Mouse (Mus musculus) heart, embryonic 14.5 days (tissue): ENCODE data around the gene Hivep2. TPM values are rescaled to one million over a fixed set of nuclear protein-coding genes. Genes with fewer than 3 reads are reported as not detected.

Experiments used
- ATAC-seq: fragments of 200-750 bp; cut with Nextera tagmentation; 2 replicates; pipeline ENCODE4 v1.8.0; 2017; ENCODE audit warnings: low read depth, moderate TSS enrichment; ENCODE audit not compliant: insufficient number of reproducible peaks, insufficient read depth, low FRiP score
- H3K27ac ChIP-seq, 2 experiments: fragments of 200-500 bp in 1 of 2; fragments of 300-500 bp in 1 of 2; sonication (generic) in 1 of 2; replicated peaks in 1 of 2; 2 replicates each; pipeline ENCODE4 v1.5.1; 2012 to 2014; ENCODE audit warnings: low read depth in 2 of 2, low read length in 2 of 2, control low read depth in 1 of 2, mild to moderate bottlenecking in 1 of 2, mixed read lengths in 1 of 2; ENCODE audit not compliant: control insufficient read depth in 1 of 2, insufficient read depth in 1 of 2
- H3K27me3 ChIP-seq: fragments of 300-500 bp; sonication (generic); 2 replicates; pipeline ENCODE4 v1.6.1; 2014; ENCODE audit warnings: mild to moderate bottlenecking, low read length, control low read depth; ENCODE audit not compliant: control insufficient read depth, insufficient read depth
- H3K36me3 ChIP-seq: fragments of 300-500 bp; sonication (generic); 2 replicates; pipeline ENCODE4 v1.6.1; 2014; ENCODE audit warnings: mild to moderate bottlenecking, control low read depth, low read length, mixed read lengths; ENCODE audit not compliant: control insufficient read depth, insufficient read depth
- H3K4me1 ChIP-seq, 2 experiments: fragments of 200-500 bp in 1 of 2; fragments of 300-500 bp in 1 of 2; sonication (generic) in 1 of 2; 2 replicates each; pipeline ENCODE4 v1.6.1; 2012 to 2014; ENCODE audit warnings: low read length in 2 of 2, control low read depth in 1 of 2, mixed read lengths in 1 of 2; ENCODE audit not compliant: control insufficient read depth in 2 of 2, insufficient read depth in 2 of 2
- H3K4me2 ChIP-seq: fragments of 300-500 bp; sonication (generic); 2 replicates; pipeline ENCODE4 v1.6.1; 2014; ENCODE audit warnings: mild to moderate bottlenecking, low read length
- H3K4me3 ChIP-seq, 2 experiments: fragments of 200-500 bp in 1 of 2; fragments of 300-500 bp in 1 of 2; sonication (generic) in 1 of 2; 2 replicates each; pipeline ENCODE4 v1.5.1; 2012 to 2014; ENCODE audit warnings: low read length in 2 of 2, mild to moderate bottlenecking in 2 of 2, control low read depth in 1 of 2, low read depth in 1 of 2, moderate library complexity in 1 of 2; ENCODE audit not compliant: control insufficient read depth in 1 of 2, insufficient read depth in 1 of 2
- H3K9ac ChIP-seq: fragments of 300-500 bp; sonication (generic); 2 replicates; pipeline ENCODE4 v1.6.1; 2014; ENCODE audit warnings: mild to moderate bottlenecking, low read length
- H3K9me3 ChIP-seq: fragments of 300-500 bp; sonication (generic); 2 replicates; pipeline ENCODE4 v1.6.1; 2016; ENCODE audit warnings: low read length, control low read depth; ENCODE audit not compliant: control insufficient read depth
- WGBS: fragments of 180-500 bp; shearing (Covaris S2); extraction: QIAGEN DNeasy Blood & Tissue Kit; methylation state at CpG from one replicate; pipeline ENCODE4 v1.1.7; 2014; 5-methylcytosine and 5-hydroxymethylcytosine counted together
- polyA plus RNA-seq: library from polyadenylated mRNA; unstranded; fragments of >200 nt; fragmentation: Nextera tagmentation; extraction: Ambion mirVana; gene quantifications from 2 replicates; pipeline ENCODE4 v1.2.1, GENCODE M21; 2014

The Hivep2 gene
- polyA plus RNA-seq, 1 experiment from 2014 or later = 9.9 TPM

DNA sequence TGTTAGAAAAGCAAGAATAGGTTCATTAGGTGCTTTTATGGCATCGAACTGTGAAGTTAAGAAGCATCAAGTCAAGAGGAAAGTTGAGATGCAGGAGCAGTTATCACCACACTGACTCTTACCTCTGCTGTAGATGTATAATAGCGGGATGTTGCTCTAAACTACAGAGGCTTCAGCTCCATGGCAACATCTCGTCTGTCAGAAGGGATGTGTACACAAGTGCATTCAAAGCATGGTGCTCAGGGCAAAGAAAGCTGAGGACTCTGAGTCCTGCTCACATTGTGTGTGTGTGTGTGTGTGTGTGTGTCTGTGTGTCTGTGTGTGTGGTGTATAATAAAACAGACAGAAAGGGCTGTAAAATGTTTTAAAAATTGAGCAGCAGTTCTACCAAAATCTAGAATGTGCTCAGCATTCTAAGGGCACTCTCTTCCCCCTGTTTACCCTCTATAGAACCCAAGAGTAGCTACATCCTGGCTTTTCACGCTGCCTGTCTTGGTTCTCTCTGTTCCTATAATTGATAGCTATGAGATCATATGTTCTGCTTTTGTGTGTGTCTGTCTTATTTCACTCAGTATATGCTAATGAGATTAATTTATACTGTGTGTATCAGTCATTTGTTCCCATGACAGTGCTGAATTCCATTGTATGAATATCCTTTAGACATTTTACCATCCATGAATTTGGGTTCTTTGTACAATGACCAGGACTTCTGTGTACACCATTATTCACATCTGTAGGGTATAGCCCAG, 39.1 kb downstream of the Hivep2 start:
- Histone ChIP-seq H3K9ac (no peak overlapping the region), H3K9me3 (no peaks in the 10 kb centered on the region), H3K36me3 (no peaks in the 10 kb centered on the region), H3K4me2 (no peak overlapping the region), H3K4me1 (0 out of 4 replicates have a peak, but pooled peaks cover 0 to 4% of the 10 kb centered on the region in 2 experiments), H3K27me3 (no peaks in the 10 kb centered on the region), H3K27ac (no peak overlapping the region), H3K4me3 (no peak overlapping the region)
- 73% methylated on average over 4 of the region's 4 CpGs for WGBS
- no peak for ATAC-seq

GRCm38 (mm10) chr10:14009721-14010120, 43.8 kb downstream of the Hivep2 start:
- Histone ChIP-seq H3K27me3 (no peaks in the 10 kb centered on the region), H3K27ac (no peak overlapping the region), H3K4me1 (no peaks in the 10 kb centered on the region), H3K4me2 (no peak overlapping the region), H3K36me3 (no peaks in the 10 kb centered on the region), H3K9me3 (no peaks in the 10 kb centered on the region), H3K4me3 (no peak overlapping the region), H3K9ac (no peak overlapping the region)
- WGBS = 78% methylated on average over 2 of the region's 2 CpGs
- no peak for ATAC-seq

DNA sequence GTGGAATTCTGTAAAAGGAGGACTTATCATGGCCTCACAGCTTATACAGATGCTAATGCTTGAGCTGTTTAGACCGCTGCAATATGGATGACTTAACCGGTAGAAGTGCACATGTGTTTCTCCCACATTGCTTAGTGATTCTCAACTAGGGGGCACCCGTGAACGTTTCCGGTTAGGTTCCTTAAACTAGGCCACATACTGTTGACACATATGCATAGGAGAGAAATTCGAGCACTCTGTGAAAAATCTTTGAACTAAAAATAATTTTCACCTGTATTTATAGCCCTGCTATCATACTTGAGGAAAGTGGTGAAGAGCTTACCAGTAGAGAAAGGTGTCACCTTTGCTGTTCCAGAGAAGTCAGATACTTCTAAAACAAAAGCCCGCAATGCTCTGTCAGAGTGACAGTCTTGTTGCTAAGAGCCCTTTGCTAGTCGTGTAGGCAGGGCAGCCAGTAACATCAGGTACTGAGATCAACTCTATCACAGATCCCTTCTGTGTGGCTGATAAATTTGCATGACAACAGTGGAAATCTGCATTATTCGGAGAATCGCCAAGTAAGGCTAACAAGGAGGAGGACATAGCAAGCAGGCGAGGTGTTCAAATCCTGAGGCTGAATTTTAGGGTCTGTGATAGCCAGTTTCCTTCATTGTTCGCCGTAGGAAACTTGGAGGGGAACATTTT, 50.6 kb downstream of the Hivep2 start:
- whole genome bisulfite sequencing = 50% methylated on average over 13 of the region's 13 CpGs
- Histone ChIP-seq H3K9ac (no peak overlapping the region), H3K36me3 (no peaks in the 10 kb centered on the region), H3K9me3 (no peaks in the 10 kb centered on the region), H3K27me3 (no peaks in the 10 kb centered on the region), H3K4me3 (no peak overlapping the region), H3K4me1 (peaks cover 6 to 45% of the 10 kb centered on the region in 2 experiments), H3K4me2 (no peak overlapping the region), H3K27ac (no peak overlapping the region; a peak in 1 of 4 replicates)
- ATAC-seq = no peak

DNA sequence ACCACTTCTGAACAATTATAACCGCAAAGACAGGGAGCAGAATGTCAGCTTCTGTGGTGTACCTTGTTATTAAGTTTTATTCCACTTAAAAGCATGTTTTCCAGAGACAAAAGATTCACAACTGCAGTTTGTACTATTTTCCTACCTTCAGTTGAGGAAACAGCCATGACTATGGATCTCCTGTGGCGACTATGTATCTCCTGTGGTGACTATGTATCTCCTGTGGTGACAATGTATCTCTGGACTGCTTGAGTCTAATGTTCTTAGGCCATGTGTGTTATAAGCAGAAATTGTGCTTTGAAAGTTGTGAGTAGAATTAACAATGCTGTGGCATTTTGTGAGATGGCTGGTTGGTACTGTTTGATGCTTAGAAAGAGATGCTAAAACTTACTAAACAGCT, 51.5 kb downstream of the Hivep2 start:
- 49% methylated on average over 2 of the region's 2 CpGs for WGBS
- no peak for ATAC-seq
- Histone ChIP-seq H3K4me1 (peaks cover 6 to 45% of the 10 kb centered on the region in 2 experiments), H3K36me3 (no peaks in the 10 kb centered on the region), H3K27ac (peak overlapping the region; percentile 68 to 90), H3K9ac (peak overlapping the region; percentile 45), H3K4me2 (peak overlapping the region; percentile 75), H3K9me3 (no peaks in the 10 kb centered on the region), H3K27me3 (no peaks in the 10 kb centered on the region), H3K4me3 (0 out of 4 replicates have a peak overlapping the region, but pooled peaks of 1 of the 2 experiments have one; percentile 45)

DNA sequence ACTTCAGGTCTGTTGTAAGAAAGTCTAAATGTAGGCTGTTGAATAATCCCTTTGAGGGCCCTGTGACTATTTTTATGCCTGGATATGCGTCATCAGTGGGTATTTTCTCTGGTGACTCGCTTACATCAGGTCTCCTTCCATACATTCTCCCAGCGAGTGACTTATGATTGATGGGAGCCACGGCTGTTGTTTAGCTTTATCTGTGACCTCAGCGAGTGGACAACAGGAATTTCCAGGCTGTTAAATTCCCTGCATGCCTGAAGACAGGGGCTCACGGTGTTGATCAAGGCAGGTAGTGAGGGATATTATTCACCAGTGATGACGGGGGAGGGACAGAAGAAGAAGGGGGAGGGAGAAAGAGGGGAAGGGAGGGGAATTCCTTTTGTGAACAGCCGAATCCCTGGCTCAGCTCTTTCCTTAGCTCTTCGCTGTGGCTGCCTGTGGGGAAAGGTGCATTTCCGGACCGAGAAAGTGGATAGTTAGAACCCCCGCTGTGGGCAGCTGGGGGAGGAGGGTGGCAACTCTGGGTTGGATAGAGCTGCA, 52.0 kb downstream of the Hivep2 start:
- peak overlapping the region; percentile 75 for H3K4me2 ChIP-seq
- peak overlapping the region; percentile 90 for H3K27ac ChIP-seq
- no peaks in the 10 kb centered on the region for H3K27me3 ChIP-seq
- no peaks in the 10 kb centered on the region for H3K9me3 ChIP-seq
- no peaks in the 10 kb centered on the region for H3K36me3 ChIP-seq
- peaks cover 6 to 45% of the 10 kb centered on the region in 2 experiments for H3K4me1 ChIP-seq
- peak overlapping the region; percentile 71 for H3K9ac ChIP-seq
- ATAC-seq = peak; percentile 83
- WGBS = 0% methylated on average over 12 of the region's 12 CpGs
- H3K4me3 ChIP-seq = peak overlapping the region; percentile 45 to 59

DNA sequence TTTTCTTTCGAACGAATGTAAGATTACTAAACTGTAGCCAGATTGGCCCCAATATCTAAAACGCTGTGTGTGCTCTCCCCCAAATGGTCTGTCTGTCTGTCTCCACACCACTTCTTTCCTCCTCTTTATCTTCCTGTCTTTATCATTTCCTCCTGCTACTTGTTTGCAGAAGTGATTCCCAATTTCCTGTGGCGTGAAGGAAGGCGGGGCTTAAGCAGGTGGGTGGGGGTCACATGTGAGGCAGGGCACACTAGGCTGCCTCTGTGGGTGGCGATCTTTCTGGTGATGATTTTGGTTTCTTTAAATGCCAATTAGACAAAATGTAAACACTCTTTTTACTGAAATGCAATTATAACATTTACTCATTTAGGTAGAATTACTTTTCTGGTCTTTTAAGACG, 52.8 kb downstream of the Hivep2 start:
- Histone ChIP-seq H3K9me3 (no peaks in the 10 kb centered on the region), H3K4me1 (peaks cover 10 to 51% of the 10 kb centered on the region in 2 experiments), H3K36me3 (no peaks in the 10 kb centered on the region), H3K27ac (peak overlapping the region in 1 of 2 experiments; percentile 90; a peak in 2 of 4 replicates), H3K4me2 (peak overlapping the region; percentile 75), H3K27me3 (no peaks in the 10 kb centered on the region), H3K9ac (peak overlapping the region; percentile 71), H3K4me3 (peak overlapping the region in 1 of 2 experiments; percentile 45; a peak in 2 of 4 replicates)
- WGBS = 18% methylated on average over 7 of the region's 7 CpGs
- no peak for ATAC-seq

DNA sequence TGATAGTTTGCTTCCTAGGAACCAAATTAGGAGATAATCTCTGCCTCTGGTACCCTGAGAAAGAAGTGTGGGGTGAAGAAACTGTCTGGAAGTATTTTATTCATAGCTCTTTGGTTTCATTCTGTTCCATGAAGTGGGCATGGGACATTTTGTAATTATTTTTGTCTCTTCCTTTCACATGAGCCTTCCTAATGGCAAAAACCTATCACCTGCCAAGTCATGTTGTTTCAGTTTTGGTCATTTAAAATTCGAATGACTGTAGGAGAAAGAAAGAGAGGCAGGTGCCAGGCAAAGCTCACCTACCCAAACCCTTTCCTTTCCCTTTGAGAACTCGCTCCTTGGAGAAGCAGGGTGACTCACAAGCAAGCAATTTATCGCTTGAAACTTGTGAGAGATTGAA, 53.3 kb downstream of the Hivep2 start:
- no peaks in the 10 kb centered on the region for H3K9me3 ChIP-seq
- 0 out of 4 replicates have a peak overlapping the region, but pooled peaks of 1 of the 2 experiments have one; percentile 0 for H3K27ac ChIP-seq
- H3K4me3 ChIP-seq = no peak overlapping the region
- ATAC-seq = no peak
- peaks cover 10 to 52% of the 10 kb centered on the region in 2 experiments for H3K4me1 ChIP-seq
- no peak overlapping the region for H3K9ac ChIP-seq
- H3K4me2 ChIP-seq = peak overlapping the region; percentile 75; the same call in 1 of the 2 replicates
- 49% methylated on average over 3 of the region's 3 CpGs for WGBS
- H3K36me3 ChIP-seq = no peaks in the 10 kb centered on the region
- H3K27me3 ChIP-seq = no peaks in the 10 kb centered on the region
